Mouse (Mus musculus) bone marrow, adult 2 months (tissue): ENCODE measurements around the gene Ctnna2. TPM values are rescaled to one million over a fixed set of nuclear protein-coding genes. Genes with fewer than 3 reads are reported as not detected.

Experiments
- H3K27ac ChIP-seq: fragments of 200-500 bp; 2 replicates; pipeline ENCODE4 v1.5.1; 2012; ENCODE audit warnings: low read depth, mild to moderate bottlenecking, control low read depth, inconsistent platforms, low read length; ENCODE audit not compliant: control insufficient read depth, poor library complexity, insufficient read depth
- H3K4me1 ChIP-seq: fragments of 200-500 bp; 2 replicates; pipeline ENCODE4 v1.6.1; 2011; ENCODE audit warnings: low read length; ENCODE audit not compliant: control insufficient read depth, insufficient read depth
- H3K4me3 ChIP-seq: fragments of 200-500 bp; replicated peaks from 2 replicates; pipeline ENCODE3; 2011; ENCODE audit warnings: mild to moderate bottlenecking, low read depth, low read length, control low read depth; ENCODE audit not compliant: control insufficient read depth
- CTCF ChIP-seq: fragments of 200-500 bp; IDR thresholded peaks from 2 replicates; pipeline ENCODE4 v1.5.1; 2011; ENCODE audit warnings: low read length, control low read depth; ENCODE audit not compliant: control insufficient read depth, insufficient read depth
- POLR2A ChIP-seq: fragments of 200-500 bp; IDR thresholded peaks from 2 replicates; pipeline ENCODE4 v1.6.1; 2011; ENCODE audit warnings: low read depth, mild to moderate bottlenecking, control low read depth, low read length, borderline replicate concordance; ENCODE audit not compliant: control insufficient read depth
- WGBS: fragments of 180-500 bp; shearing (Covaris S2); methylation state at CpG from one replicate; pipeline ENCODE4 v1.1.7; 2018; 5-methylcytosine and 5-hydroxymethylcytosine counted together
- polyA plus RNA-seq: library from polyadenylated mRNA; stranded (reverse); fragments of >200 nt; gene quantifications from 2 replicates; pipeline ENCODE4 v1.2.4, GENCODE M21; 2011; ENCODE audit warnings: low replicate concordance; ENCODE audit not compliant: missing spikeins, insufficient read depth, insufficient read length

Ctnna2 gene
- polyA plus RNA-seq, 1 experiment: not detected

DNA sequence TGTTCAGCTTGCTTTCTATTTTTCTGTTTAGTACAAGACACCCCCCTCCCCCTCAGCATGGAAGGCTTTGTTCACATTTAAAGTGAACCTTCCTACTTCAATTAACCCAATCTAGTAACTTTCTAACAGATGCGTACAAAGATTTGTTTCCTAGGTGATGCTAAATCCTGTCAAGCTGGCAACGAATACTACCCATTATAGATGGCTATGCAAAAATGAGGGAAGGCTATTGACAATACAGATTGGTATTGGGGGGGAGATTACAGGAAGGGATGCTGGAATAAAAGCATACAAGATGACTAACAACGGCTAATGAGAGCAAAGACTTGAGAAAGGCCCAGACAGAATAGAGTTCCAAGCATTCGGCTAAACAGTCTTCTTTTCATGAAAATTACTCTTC is 758.7 kb downstream of the Ctnna2 start:
- TF ChIP-seq CTCF (no peak), POLR2A (no peak)
- no peak overlapping the region for H3K4me3 ChIP-seq
- no peak overlapping the region for H3K27ac ChIP-seq
- H3K4me1 ChIP-seq: no peaks in the 10 kb centered on the region
- WGBS: 77% methylated on average over 4 of the region's 4 CpGs

DNA sequence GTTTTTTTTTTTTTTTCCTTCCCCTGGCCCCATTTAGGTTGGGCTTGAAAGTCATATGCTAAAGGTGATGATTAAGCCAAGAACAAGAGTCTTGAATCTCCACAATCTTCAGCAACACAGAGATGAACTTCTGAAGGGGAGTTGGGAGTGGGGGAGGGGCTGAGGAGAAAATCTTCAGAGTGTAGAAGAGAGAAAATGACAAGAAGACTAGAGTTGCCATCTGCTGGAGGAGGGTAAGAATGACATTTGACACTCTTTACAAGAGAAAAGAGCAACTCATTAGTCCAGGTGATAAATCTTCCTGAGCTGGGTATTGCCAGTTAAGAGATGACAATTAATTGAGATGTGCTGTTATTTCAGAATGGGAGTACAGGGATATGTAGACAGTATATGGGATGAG is 760.6 kb downstream of the Ctnna2 start:
- H3K4me3 ChIP-seq: no peak overlapping the region
- no peak overlapping the region for H3K27ac ChIP-seq
- H3K4me1 ChIP-seq: no peaks in the 10 kb centered on the region
- TF ChIP-seq POLR2A (no peak), CTCF (no peak)

DNA sequence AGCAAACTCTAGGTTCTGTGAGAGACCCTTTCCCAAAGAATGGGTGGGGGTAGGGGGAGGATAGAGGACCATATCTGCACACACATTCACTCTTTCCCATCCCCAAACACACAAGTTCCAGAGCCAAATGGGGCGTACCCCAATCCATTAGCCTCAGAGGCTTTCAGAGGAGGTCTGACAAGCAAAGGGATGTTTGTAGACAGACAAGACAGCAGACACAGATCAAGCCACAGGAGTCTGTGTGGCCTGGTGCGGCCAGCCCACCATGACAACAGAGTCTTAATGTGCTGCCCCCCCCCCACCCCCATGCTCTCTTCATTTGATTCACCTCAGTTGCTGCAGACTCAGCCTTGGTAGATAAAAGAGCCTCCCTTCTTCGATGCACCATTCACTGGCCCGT is 764.2 kb downstream of the Ctnna2 start:
- Histone ChIP-seq H3K4me3 (no peak overlapping the region), H3K4me1 (no peaks in the 10 kb centered on the region), H3K27ac (no peak overlapping the region)
- TF ChIP-seq POLR2A (no peak), CTCF (no peak)
- WGBS: 73% methylated on average over 4 of the region's 4 CpGs

DNA sequence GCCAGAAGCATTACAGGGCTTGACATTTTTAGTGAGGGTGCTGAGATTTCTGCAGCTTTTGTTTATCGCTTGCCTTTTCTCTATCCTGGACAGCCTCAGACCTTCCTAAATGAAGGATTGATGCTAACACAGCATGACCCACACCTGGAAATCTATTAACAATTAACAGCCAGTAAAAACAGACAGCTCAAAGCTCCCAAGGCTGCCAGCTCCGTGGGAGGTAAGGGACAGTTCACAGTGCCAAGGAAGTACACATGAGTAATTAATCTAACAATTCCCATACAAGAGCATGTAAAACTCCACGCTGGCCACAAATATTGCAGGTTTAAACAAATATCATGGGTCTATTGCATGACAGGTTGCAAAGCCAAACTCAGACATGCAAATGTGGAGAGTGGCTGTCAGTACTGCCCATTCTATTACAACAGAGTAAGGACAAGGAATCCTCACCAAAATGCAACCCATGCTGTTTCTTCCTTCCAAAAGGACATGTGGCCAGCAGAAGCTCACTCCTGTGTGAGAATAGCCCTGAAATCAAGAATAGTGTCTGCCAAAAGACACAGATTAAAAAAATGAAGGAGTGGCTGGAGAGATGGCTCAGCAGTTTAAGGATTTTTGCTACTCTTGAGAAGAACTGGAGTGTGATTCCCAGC is 765.6 kb downstream of the Ctnna2 start:
- 26% methylated on average over 3 of the region's 3 CpGs for WGBS
- Histone ChIP-seq H3K27ac (no peak overlapping the region), H3K4me1 (no peaks in the 10 kb centered on the region), H3K4me3 (no peak overlapping the region)
- TF ChIP-seq CTCF (no peak), POLR2A (no peak)

DNA sequence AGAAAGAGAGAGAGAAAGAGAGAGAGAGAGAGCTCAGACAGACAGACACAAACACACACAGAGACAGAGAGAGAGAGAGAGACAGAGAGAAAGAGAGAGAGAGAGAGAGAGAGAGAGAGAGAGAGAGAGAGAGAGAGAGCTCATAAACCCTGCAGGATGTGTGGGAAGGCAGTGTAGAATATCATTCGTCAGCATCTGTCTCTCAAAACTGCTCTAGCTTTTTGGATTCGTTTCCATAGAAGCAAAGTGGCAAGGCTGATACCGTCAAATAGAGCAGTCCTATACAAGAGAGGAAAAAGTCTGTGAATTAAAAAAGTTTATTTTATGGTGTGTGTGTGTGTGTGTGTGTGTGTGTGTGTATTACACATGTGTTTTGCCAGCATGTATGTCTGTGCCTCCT is 769.6 kb downstream of the Ctnna2 start:
- no peak overlapping the region for H3K27ac ChIP-seq
- H3K4me3 ChIP-seq: no peak overlapping the region
- WGBS: 67% methylated on average over 3 of the region's 3 CpGs
- TF ChIP-seq CTCF (no peak), POLR2A (no peak)
- no peaks in the 10 kb centered on the region for H3K4me1 ChIP-seq

DNA sequence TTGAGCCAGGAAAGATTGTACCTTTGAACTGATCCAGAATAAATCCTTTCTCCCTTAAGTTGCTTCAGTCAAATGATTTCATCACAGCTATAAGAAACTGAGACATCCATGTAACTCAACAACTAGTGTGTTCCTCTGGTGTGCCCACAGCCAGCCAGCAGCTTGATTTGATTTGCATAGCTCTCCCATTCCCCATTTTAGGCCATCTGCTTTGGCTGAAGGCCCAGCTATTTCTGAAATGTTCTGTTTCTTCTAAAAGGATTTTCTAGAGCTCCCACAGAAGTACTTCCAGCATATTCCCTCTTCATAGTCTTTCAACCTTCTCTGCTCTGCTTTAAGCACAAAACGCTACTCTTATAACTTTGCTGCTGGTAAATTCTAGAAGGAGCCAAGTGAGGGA is 770.3 kb downstream of the Ctnna2 start:
- Histone ChIP-seq H3K4me3 (no peak overlapping the region), H3K27ac (no peak overlapping the region), H3K4me1 (no peaks in the 10 kb centered on the region)
- WGBS: 81% methylated on average over 1 of the region's 1 CpGs
- TF ChIP-seq POLR2A (no peak), CTCF (no peak)

DNA sequence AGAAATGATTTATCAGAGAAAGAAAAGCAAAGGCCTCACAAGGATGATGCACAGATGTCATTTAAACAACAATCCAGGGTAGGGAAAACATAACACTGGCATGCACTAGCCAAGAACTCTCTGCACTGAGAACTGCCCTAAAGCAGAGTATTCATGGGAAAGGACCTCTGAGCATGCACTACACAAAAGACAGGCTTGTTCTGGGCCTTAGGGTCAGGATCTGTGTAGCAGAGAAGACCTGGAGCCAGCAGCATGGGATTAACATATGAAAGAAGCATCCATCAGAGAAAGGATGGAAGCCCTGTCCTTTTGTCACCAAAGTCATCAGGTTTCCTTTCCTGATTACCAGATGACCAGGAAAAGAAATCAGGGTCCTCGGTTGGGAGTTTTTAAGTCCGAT is 780.1 kb downstream of the Ctnna2 start:
- WGBS: 72% methylated on average over 2 of the region's 2 CpGs
- TF ChIP-seq CTCF (no peak), POLR2A (no peak)

DNA sequence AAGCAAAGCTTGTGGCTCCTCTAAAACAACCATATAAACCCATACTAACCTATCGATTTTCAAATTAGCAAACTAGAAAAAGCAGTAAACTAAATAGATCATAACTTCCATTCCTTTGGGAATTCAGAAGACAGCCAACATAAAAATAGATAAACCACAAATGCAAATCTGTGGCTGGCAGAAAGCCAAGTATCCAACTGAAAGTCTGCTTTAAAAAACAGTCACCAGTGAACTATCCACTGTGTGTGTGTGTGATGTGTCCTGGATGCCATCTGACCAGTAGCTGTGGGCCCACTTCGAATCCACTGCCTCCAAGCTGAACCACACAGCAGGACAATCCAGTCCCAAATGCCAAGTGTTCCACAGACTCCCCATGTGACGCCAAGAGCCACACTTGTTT is 782.8 kb downstream of the Ctnna2 start:
- Histone ChIP-seq H3K4me1 (no peaks in the 10 kb centered on the region), H3K27ac (no peak overlapping the region), H3K4me3 (no peak overlapping the region)
- TF ChIP-seq CTCF (no peak), POLR2A (no peak)
- WGBS: 70% methylated on average over 3 of the region's 3 CpGs

More for the DNA sequence above, 780.1 kb downstream of the Ctnna2 start:
- Histone ChIP-seq H3K27ac (no peak overlapping the region), H3K4me1 (no peaks in the 10 kb centered on the region), H3K4me3 (no peak overlapping the region)

DNA sequence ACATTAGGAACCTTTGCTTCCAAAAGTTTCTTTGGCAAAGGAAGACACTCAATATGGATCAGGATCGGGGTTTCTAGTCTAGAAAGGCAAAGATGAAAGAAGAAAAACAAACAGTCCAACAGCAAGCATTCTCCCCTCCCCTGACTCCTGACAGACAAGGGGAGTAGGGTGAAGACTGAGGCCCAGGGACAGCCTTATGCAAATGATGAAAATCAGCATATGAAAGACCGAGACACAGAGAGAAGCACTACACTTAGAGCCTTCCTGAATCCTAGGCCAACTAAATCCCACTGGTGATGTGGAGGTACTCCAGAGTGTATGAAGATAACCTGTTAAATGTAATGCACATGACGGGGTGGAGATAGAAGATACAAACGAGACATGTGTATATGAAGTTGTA is 787.9 kb downstream of the Ctnna2 start:
- Histone ChIP-seq H3K4me3 (no peak overlapping the region), H3K4me1 (no peaks in the 10 kb centered on the region), H3K27ac (no peak overlapping the region)
- WGBS: 72% methylated on average over 4 of the region's 4 CpGs
- TF ChIP-seq POLR2A: no peak
